Mouse (Mus musculus): ENCODE data around the gene H1foo.
A peak's percentile ranks its signal among the peaks of the same experiment; 100 is the strongest.

Gene H1foo

DNA sequence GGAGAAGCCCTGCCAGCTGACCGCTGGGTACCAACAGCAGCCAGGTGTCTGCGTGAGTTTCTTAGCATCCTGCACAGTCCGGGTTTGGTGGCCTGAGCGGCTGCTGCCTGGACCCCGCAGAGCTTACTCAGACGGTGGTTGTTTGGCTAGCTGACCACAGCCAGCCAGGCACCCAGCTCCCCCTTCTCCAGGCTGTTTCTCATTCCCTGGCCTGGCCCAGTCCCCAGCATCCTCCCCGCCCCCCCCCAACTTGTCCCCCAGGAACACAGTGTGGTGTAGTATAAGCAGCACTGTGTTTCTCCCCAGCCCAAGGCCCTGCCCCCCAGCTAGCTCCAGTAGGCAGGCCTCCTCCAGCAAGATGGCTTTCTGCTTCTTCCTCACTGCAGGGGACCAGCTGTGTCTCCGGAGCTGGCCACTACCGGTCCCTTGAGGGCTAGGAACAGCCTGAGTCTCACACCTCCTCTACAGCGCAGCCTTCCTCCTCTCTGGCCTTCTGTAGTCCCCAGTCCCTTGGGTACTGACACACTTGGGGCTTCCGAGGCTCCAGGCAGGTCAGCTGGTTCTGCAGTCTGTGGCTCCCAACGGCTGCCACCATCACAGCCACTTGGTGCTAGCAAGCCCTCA lies 41.8 kb downstream of the H1foo start:
- DNase-seq (ENCODE audit: low spot score), result no peak

DNA sequence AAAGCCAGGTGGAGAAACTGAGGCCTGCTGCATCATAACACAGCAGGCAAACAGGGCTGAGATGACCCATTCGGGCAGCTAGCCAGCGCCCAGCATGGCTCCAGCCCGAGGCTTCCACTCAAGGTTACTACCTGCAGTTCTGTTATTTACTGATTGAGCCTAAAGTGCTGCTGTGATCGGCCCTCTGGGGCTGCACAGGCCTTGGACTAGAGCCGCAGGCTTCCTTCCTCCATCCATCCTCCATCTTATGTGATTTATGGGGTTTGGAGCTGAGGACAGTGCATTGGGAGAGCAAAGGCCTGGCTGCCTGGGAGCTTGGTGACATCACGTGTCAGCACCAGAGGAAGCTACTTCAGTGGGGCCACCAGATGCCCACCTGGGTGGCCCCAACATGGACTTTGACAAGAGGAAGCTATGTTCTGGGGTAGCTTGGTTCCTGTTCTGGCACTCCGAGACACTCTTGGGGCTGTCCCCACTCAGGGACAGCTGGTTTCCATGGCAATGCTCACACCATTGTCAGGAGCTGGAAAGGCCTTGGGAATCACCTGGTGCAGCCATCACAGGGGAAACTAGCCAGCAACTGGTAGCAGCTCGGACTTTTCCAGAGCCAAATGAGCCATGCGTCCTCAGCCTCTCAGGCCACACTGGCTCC lies 42.5 kb downstream of the H1foo start:
- DNase-seq (ENCODE audit: low spot score), result no peak

DNA sequence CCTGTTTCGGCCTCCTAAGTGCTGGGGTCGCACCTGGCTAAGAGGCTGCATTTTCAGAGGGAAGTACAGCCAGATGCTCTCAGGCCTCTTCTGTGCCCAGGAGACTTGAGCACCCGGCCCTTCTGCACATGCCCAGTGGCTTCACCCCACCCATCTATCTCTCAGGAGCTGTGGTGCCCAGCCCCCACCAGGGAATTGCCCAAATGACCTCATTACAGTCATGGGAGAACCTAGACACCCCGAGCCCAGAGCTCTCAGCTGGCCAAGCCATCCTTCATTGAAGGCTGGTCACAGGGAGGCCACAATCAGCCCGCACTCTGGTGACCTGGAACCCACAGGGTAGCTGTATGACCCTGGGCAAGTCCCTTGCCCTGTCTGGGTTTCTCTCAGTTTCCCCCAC lies 44.3 kb downstream of the H1foo start:
- no peak for DNase-seq (ENCODE audit: low spot score)

DNA sequence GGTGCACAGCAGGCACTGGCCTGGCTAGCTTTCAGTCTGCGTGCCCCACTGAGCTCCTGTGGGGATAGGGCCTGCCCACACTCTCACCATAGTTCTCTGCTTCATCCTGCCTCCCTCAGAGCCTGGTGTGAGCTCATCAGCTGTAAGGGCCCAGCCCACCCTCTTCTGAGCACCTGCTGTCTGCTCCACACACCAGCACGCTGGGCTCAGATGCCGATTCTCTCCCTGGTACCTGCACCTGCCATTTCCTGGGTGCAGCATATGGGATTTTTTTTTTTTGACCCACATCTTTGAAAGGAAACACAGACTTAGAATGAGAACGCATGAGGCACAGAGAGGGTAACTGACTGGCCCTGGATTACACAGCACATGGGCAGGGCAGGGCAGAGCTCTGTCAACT lies 44.9 kb downstream of the H1foo start:
- no peak for DNase-seq (ENCODE audit: low spot score)

DNA sequence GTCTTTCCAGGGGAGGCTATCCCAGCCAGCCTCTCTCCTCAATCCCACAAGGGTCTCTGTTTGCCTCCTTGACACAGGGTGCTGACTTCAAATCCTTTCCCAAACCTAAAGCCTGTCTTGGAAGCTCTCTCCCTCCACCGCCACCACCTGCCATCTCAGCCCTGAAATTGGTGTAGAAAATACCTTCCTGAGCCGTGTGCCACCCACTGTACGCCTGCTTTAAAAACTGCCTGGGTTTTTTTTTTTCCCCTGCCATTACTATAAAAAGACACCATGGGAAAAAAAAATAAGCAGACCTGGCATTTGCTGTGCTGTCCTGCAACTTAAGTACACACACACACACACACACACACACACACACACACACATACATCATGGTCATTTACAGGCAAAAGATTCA lies 45.3 kb downstream of the H1foo start:
- DNase-seq (ENCODE audit: low spot score), result no peak

DNA sequence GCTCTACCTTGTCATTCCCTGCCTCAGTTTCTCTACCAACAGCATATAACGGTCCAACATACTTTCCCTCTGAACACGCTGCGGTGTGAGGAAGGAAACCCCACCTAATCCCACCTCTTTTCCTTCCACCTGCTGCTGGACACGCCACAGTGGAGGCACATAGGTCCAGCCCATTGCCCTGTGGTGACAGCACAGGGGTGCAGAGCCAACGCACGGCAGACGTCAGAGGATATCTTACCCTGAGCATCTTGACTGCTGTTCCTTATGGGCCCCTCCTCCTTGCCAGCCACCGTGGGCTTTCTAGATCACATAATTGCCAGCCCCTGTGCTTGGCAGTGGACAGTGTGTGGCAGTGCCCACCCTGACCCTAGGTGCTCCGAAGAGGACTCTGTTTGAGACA lies 45.7 kb downstream of the H1foo start:
- DNase-seq (ENCODE audit: low spot score), result no peak

DNA sequence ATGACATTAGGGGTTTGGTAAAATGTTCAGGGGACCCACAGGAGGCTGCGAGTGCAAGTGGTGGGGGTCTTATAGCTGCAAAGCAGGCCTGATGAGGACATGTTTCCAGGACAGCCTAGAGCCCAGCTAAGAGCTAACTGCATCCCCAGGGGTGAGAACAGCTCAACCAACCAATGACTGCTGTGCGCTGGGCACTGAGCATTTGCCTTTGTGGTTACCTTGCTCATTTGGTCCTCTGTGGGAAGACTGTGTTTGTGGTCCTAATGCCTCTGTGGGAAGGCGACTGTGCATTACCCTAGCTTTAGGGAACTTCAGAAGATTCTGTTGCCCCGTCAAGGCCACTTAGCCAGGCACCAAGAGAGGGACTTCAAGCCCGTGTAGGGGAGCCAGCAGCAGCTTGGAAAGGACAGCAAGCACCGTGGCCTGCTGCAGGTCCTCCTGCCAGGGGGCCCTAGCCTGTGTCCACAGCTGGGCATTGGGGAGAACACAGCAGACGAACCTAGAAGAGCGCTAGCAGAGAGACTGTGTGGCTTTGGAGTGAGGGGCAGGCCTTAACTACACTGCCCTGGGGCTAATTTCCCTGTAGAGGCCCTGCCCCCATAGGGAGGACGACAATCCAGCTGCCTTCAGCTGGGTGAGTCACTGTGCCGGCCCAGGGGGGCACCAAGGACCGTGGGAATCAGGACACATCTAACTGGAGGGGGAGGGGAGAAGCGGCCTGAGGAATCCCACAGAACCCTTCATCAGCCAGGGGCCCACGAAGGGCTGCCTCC lies 46.6 kb downstream of the H1foo start:
- DNase-seq (ENCODE audit: low spot score), result no peak

DNA sequence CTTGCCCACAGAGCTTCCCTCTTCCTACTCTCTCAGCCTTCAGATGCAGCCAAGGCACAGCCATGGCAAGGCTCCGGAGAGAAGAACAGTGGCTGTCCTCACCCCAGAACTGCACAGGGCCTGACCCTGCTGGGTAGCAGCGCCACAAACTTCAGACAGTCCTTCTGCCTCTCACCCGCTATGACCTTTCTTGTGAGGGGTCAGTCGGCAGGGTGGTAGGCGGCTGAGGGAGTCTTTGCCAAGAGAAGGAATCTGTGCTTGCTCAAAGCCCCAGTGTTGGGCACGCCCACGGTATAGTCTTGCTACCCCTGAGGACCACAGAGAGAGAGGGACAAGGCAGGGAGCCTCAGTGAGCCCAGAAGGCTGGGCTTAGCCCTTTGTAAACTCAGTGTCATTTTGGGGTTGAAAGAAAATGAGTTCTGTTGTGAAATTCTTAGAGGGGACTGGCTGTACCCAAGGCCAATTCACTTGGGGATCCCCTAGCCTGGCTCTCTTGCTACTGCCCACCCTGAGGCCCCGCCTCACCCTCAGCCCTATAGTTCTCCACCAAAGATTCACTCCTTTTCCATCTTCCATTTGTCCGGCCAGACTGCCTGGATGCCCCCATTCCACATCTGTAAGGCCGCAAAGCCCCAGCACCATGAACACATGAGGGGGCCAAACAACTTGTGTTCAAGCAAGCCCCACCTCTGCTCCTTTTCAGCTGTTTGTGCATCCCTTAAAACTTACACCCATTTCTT lies 47.3 kb downstream of the H1foo start:
- no peak for DNase-seq (ENCODE audit: low spot score)

DNA sequence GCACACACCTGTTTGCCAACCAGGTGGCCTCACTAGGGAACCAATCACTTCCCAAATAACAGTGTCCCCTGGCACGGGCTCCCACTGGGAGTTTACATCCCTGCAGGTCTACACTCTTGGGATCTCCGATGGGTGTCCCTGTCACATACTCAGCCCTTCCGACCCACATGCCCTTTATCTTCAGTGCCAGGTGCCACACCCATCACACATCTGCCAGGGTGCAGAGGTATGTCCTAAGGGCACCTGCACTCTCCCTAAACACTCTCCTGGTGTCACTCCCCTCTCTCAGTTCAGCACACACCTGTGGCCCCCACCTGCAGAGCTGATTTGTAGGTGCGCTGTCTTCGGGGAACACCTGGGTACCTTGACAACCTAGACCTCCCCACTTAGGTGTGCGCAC lies 48.2 kb downstream of the H1foo start:
- DNase-seq (ENCODE audit: low spot score), result no peak

DNA sequence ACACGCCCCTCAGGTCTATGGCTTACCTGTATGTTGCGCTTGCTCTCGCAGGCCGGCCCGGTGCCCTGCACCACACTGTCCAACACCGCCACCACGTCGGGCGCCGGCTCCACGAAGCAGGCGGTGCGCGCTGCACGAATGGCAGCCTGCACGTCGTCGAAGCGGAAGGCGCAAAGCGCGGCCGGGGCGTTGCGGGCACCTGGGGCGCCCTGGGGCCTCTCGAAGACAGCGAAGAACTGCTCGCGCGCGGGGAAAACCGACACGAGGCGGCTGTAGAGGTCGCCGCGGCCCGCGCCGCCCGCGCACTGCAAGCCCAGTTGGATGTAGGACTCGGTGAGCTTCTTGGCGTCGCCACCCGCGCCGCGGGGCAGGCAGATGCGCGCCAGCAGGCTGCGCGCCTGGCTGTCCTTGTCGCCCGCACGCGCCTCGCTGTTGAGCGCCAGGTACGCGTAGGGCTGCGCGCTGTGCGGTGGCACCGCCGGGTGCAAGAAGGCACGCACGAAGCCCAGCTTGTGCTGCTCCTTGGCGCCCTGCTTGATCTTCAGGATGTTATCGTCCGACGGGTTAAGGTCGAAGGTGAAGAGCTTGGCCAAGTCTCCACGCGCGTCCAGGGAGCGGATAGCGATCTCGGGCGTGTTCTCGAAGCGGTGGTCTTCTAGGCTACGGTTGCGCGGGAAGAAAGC lies 48.9 kb downstream of the H1foo start:
- no peak for DNase-seq (ENCODE audit: low spot score)

DNA sequence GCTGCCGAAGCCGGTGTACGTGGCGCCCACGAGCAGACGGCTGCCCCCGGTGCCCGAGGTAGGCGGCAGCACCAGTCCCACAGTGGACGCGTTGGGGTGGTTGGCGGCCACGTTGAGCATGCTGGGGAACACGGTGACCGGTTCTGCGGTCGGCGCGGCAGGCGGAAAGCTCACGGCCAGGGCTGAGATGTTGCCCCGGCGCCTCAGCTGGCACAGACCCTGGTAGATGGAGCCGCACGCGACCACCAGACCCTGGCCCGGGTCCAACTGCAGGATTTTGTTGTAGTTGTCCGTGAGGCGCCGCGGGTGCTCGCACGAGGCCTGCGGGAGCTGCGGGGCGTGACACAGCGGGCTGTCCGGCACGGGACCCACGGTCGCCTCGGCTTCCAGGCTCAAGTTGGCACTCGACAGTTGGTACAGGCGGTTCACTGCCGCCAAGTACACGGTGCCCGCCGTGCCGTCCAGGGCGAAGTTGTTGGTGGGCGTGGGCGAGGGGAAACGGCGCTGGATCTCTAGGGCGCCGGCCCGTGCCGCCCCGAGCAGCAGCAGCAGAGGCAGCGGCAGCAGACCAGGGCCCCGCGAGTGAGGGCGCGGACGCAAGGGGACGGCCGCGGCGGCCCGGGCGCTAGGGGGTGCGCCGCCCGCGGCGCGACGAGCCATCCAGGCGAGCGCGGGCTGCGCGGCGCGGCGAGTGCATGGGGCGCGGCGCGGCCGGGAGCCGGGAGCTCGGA lies 49.6 kb downstream of the H1foo start:
- DNase-seq (ENCODE audit: low spot score), result no peak

DNA sequence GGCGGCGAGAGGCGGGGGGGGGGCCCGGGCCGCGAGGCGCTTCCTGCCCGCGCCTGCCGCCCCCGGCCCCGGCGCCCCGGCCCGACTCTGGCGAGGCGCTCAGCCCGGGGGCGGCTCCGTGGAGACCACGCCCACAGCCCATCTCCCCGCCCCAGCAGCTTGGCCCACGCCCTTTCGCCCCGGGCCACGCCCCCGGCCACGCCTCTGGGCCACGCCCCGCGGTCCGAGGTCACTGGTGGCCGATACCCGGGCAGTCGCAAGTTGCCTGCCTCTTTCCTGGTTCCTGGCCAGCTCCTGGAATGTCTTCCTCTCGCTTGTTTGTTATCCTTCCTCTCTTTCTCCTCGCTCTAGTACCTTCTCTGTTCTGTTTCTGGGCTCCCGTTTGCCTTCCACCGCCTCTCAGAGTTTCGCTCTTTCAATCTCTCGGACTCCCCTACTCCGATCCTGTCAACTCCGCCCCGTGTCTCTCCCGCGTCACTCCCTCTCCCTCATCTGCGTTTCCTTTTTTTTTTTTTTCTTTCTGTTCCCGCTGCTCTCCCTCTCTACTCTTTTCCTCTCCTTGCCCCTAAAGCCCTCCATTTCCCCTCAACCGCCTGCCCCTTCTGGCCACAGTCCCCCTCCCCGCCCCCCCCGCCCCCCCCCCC lies 50.3 kb downstream of the H1foo start, which contains the start of gene Plxnd1:
Gene Plxnd1 (minus strand): TSS at position 129 of the 644 bp plus-strand sequence.
- DNase-seq (ENCODE audit: low spot score), result peak; percentile 52

DNA sequence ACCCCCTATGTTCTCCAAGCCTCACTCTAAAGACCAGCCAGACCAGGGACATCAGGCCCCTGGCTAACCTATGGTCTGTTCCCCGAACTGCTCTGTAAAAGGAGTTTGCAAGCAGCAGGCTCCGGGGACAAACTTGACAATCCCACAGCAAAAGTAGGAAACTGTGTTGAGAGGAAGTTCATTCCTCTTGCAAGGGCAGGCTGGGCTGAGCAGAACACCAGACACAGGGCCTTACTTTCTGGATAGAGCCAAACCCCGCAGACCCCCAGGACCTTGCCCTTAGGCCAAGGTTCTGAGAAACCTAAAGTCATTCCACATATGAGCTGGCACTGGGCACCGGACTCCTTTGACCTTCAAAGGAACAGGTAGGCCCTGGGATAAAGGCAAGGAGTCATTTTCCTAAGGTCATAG lies 50.8 kb downstream of the H1foo start:
- DNase-seq (ENCODE audit: low spot score), result no peak

DNA sequence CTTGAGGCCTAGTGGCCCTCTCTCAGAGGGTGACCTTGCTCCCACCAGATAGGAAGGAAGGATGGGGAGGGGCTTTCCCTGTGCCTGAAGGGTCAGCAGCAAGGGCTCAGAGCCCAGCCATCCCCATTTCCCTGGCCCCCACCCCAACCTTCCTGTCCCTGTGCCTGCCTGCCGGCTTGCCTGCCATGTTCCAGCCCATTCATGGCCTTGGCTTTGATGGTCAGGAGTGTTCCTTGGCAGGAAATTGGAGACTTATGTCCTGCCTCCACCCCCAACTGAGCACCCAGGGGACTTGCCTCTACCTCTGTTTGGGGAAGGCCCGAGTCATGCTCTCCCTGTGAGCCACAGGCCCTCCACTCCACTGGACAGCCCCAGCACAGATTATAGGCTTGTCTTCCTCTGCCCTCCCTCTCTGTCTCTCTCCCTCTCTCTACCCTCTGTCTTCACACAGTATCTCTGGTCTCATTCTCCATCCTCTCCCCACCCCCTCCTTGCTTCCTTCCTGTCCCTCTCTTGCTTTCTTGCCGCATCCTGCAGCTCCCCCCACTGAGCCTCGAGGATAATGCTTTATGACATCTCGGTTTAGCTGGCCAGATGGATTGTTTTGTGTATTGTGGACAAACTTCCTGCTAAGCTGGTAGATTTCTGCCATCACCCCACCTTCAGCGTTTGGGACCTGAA lies 51.6 kb downstream of the H1foo start:
- DNase-seq (ENCODE audit: low spot score), result no peak

DNA sequence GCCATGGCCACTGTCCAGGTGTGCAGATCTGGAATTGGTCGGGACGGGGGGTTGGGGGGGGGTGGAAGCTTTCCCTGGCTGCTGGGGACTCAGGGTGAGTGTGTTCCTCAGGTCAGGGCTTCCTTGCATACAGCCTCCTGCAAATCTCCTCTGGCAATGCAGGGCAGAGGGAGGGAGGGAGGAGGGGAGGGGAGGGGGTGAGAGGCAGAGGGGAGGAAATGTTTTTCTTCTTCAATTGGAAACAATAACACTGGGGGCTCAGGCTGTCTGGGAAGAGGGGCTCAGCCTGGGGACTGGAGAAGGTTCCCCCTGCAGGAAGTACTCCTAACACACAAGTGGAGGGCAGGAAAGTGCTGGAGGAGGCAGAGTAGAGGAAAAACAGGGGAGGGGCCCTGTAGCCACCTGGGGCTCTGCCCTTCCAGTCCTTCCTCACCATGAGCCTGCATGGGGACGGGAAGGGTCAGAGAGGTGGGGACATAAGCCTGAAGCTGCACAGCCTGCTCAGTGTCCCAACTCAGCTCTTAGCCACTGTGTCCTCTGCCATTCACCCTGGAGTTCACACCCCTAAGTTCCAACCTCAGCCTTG lies 53.1 kb downstream of the H1foo start:
- DNase-seq (ENCODE audit: low spot score), result no peak

DNA sequence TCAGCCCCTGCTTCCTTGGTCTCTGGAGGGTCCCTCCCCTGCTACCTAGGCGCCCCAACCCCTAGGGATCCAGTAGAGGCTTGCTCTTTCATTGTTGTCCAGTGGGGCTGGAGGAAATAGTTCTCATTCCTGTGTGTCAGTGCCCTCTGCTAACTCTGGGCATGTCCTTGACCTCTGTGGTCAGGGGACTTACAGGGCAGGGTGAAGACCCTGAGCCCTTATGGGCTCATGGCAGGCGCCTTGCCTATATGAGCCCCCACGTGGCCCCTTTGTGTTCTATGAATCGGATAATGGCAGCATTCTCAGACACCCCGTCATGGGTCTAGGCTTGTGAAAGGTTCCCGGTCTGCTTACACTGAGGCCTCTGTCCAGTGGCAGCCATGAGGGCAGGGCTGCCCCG lies 54.0 kb downstream of the H1foo start:
- DNase-seq (ENCODE audit: low spot score), result no peak

DNA sequence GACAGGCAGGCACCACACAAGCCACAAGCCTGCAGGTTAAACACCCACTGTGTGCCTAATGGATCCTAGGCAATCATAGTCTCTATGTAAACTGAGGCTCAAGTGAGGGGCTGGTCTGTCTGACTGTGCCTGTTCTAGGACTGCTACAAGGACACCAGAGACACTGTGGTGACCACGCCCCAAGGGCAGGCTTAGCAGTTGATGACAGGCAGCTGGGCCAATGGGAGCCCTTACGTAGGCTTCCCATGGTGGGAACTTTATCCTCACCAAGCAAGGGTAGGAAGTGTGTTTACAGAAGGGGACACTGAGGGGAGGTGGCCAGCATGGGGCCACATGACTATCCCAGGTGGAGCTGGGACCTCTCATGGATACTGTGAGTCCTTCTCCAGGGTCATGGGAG lies 54.5 kb downstream of the H1foo start:
- DNase-seq (ENCODE audit: low spot score), result no peak

Measured in layer of hippocampus, adult 9-10 months (tissue).